Mouse (Mus musculus) intestine, postnatal 0 days (tissue): ENCODE measurements around the gene Slc6a17. TPM values are rescaled to one million over a fixed set of nuclear protein-coding genes. Genes with fewer than 3 reads are reported as not detected.

ENCODE experiments used
- ATAC-seq: fragments of 200-750 bp; cut with Nextera tagmentation; 2 replicates; pipeline ENCODE4 v1.8.0; 2017; ENCODE audit warnings: mild to moderate bottlenecking, moderate TSS enrichment, moderate library complexity
- H3K27ac ChIP-seq: fragments of 300-500 bp; sonication (generic); 2 replicates; pipeline ENCODE4 v1.5.1; 2014; ENCODE audit warnings: mild to moderate bottlenecking, low read depth, low read length, moderate library complexity
- H3K27me3 ChIP-seq: fragments of 300-500 bp; sonication (generic); replicated peaks from 2 replicates; pipeline ENCODE4 v1.6.1; 2014; ENCODE audit warnings: low read length, mixed read lengths; ENCODE audit not compliant: control insufficient read depth, insufficient read depth
- H3K36me3 ChIP-seq: fragments of 300-500 bp; sonication (generic); 2 replicates; pipeline ENCODE4 v1.6.1; 2014; ENCODE audit warnings: mild to moderate bottlenecking, moderate library complexity; ENCODE audit not compliant: control insufficient read depth, insufficient read depth
- H3K4me1 ChIP-seq: fragments of 300-500 bp; sonication (generic); replicated peaks from 2 replicates; pipeline ENCODE4 v1.6.1; 2014; ENCODE audit warnings: antibody characterized with exemption, low read length, mixed read lengths; ENCODE audit not compliant: control insufficient read depth, insufficient read depth
- H3K4me2 ChIP-seq: fragments of 300-500 bp; sonication (generic); replicated peaks from 2 replicates; pipeline ENCODE4 v1.6.1; 2014; ENCODE audit warnings: low read depth, mild to moderate bottlenecking, moderate library complexity
- H3K4me3 ChIP-seq: fragments of 300-500 bp; sonication (generic); 2 replicates; pipeline ENCODE4 v1.5.1; 2014; ENCODE audit warnings: low read depth, low read length
- H3K9ac ChIP-seq: fragments of 300-500 bp; sonication (generic); 2 replicates; pipeline ENCODE4 v1.6.1; 2014; ENCODE audit warnings: mild to moderate bottlenecking, low read depth, low read length
- H3K9me3 ChIP-seq: fragments of 300-500 bp; sonication (generic); 2 replicates; pipeline ENCODE4 v1.6.1; 2016; ENCODE audit warnings: mixed run types; ENCODE audit not compliant: control insufficient read depth
- CTCF ChIP-seq: sonication (generic); IDR thresholded peaks from 2 replicates; pipeline ENCODE4 v1.5.1; 2016; ENCODE audit warnings: low read depth, mild to moderate bottlenecking, control low read depth, antibody characterized with exemption, moderate library complexity
- WGBS: fragments of 180-500 bp; shearing (Covaris S2); extraction: QIAGEN DNeasy Blood & Tissue Kit; methylation state at CpG from one replicate; pipeline ENCODE4 v1.1.7; 2014; 5-methylcytosine and 5-hydroxymethylcytosine counted together
- polyA plus RNA-seq: library from polyadenylated mRNA; unstranded; fragments of >200 nt; fragmentation: Nextera tagmentation; extraction: Ambion mirVana; gene quantifications from 2 replicates; pipeline ENCODE4 v1.2.1, GENCODE M21; 2015

Gene Slc6a17
- 1.7 and 2.2 TPM in 2 replicates for polyA plus RNA-seq

- Histone ChIP-seq H3K27ac (no peak within 1 kb of the TSS), H3K27me3 (peaks cover 40% of the 10 kb centered on the region), H3K4me3 (peak within 1 kb of the TSS; percentile 46), H3K9ac (0 out of 2 replicates have a peak within 1 kb of the TSS, but pooled peaks have one; percentile 11), H3K9me3 (no peaks in the 10 kb centered on the region), H3K36me3 (no peaks in the 10 kb centered on the region), H3K4me2 (peak within 1 kb of the TSS; percentile 80), H3K4me1 (no peaks in the 10 kb centered on the region)
- ATAC-seq = peak; percentile 33; the same call in 1 of the 2 replicates
- peak; percentile 49 for TF ChIP-seq CTCF
- under 1% methylated on average over 67 of the region's 68 CpGs for WGBS
Observed at GRCm38 (mm10) chr3:107517631-107518108, at the start of gene Slc6a17. TSS of gene Slc6a17 (minus strand) at chr3:107518018.

- no peak for ATAC-seq
- 24% methylated on average over 3 of the region's 3 CpGs for WGBS
- H3K9ac ChIP-seq = no peak overlapping the region
- peaks cover 6% of the 10 kb centered on the region; the same call in 1 of the 2 replicates for H3K27me3 ChIP-seq
- no peak for TF ChIP-seq CTCF
- H3K4me2 ChIP-seq = no peak overlapping the region
- no peaks in the 10 kb centered on the region for H3K9me3 ChIP-seq
- H3K36me3 ChIP-seq = no peaks in the 10 kb centered on the region
- no peak overlapping the region for H3K27ac ChIP-seq
- no peak overlapping the region for H3K4me3 ChIP-seq
- no peaks in the 10 kb centered on the region for H3K4me1 ChIP-seq
Observed at GRCm38 (mm10) chr3:107565331-107565730, 47.5 kb upstream of the Slc6a17 start.

GRCm38 (mm10) chr3:107563880-107564279 lies 46.1 kb upstream of the Slc6a17 start:
- TF ChIP-seq CTCF = no peak
- ATAC-seq = no peak

GRCm38 (mm10) chr3:107562591-107562990 lies 44.8 kb upstream of the Slc6a17 start:
- H3K9me3 ChIP-seq = no peaks in the 10 kb centered on the region
- ATAC-seq = no peak
- 77% methylated on average over 4 of the region's 4 CpGs for WGBS
- no peak overlapping the region for H3K4me2 ChIP-seq
- H3K27me3 ChIP-seq = 0 out of 2 replicates have a peak, but pooled peaks cover 4% of the 10 kb centered on the region
- no peak overlapping the region for H3K4me3 ChIP-seq
- H3K36me3 ChIP-seq = no peaks in the 10 kb centered on the region
- no peaks in the 10 kb centered on the region for H3K4me1 ChIP-seq
- H3K9ac ChIP-seq = no peak overlapping the region
- no peak overlapping the region for H3K27ac ChIP-seq
- TF ChIP-seq CTCF = no peak

More at GRCm38 (mm10) chr3:107563880-107564279, 46.1 kb upstream of the Slc6a17 start:
- Histone ChIP-seq H3K27ac (no peak overlapping the region), H3K4me2 (no peak overlapping the region), H3K27me3 (peaks cover 6% of the 10 kb centered on the region; the same call in 1 of the 2 replicates), H3K9me3 (no peaks in the 10 kb centered on the region), H3K4me1 (no peaks in the 10 kb centered on the region), H3K36me3 (no peaks in the 10 kb centered on the region), H3K9ac (no peak overlapping the region), H3K4me3 (no peak overlapping the region)
- 51% methylated on average over 4 of the region's 4 CpGs for WGBS

- Histone ChIP-seq H3K36me3 (no peaks in the 10 kb centered on the region), H3K27me3 (0 out of 2 replicates have a peak, but pooled peaks cover 3% of the 10 kb centered on the region), H3K9ac (no peak overlapping the region), H3K9me3 (no peaks in the 10 kb centered on the region), H3K4me1 (no peaks in the 10 kb centered on the region), H3K27ac (no peak overlapping the region), H3K4me2 (no peak overlapping the region), H3K4me3 (no peak overlapping the region)
- 79% methylated on average over 2 of the region's 2 CpGs for WGBS
- no peak for ATAC-seq
- no peak for TF ChIP-seq CTCF
Observed at GRCm38 (mm10) chr3:107562104-107562503, 44.3 kb upstream of the Slc6a17 start.

GRCm38 (mm10) chr3:107559183-107559582 lies 41.4 kb upstream of the Slc6a17 start:
- Histone ChIP-seq H3K27me3 (0 out of 2 replicates have a peak, but pooled peaks cover 3% of the 10 kb centered on the region), H3K4me3 (no peak overlapping the region), H3K4me2 (no peak overlapping the region), H3K27ac (no peak overlapping the region), H3K9me3 (no peaks in the 10 kb centered on the region), H3K4me1 (no peaks in the 10 kb centered on the region), H3K9ac (no peak overlapping the region), H3K36me3 (no peaks in the 10 kb centered on the region)
- peak; percentile 99 for TF ChIP-seq CTCF
- 9% methylated on average over 3 of the region's 3 CpGs for WGBS
- peak; percentile 71 for ATAC-seq

GRCm38 (mm10) chr3:107558740-107559139 lies 40.9 kb upstream of the Slc6a17 start:
- H3K9me3 ChIP-seq = no peaks in the 10 kb centered on the region
- 0 out of 2 replicates have a peak, but pooled peaks cover 3% of the 10 kb centered on the region for H3K27me3 ChIP-seq
- WGBS = 22% methylated on average over 3 of the region's 3 CpGs
- H3K4me3 ChIP-seq = no peak overlapping the region
- no peaks in the 10 kb centered on the region for H3K36me3 ChIP-seq
- TF ChIP-seq CTCF = no peak
- H3K4me1 ChIP-seq = no peaks in the 10 kb centered on the region
- no peak overlapping the region for H3K4me2 ChIP-seq
- ATAC-seq = no peak; the same call in 1 of the 2 replicates
- no peak overlapping the region for H3K9ac ChIP-seq
- no peak overlapping the region for H3K27ac ChIP-seq
